Mouse (Mus musculus) telencephalon, adult 2 months (tissue): Measurements from ENCODE around the gene Aars.
"Not testable (repeated sequence)": the region's sequence is repeated elsewhere in the genome, so short reads cannot be mapped to it uniquely, and the experiment has no call there.

Source experiments
- DNase-seq: peaks from one replicate; pipeline ENCODE4 v3.0.0-alpha.2; 2011; ENCODE audit warnings: low read depth, low spot score

The Aars gene

DNA sequence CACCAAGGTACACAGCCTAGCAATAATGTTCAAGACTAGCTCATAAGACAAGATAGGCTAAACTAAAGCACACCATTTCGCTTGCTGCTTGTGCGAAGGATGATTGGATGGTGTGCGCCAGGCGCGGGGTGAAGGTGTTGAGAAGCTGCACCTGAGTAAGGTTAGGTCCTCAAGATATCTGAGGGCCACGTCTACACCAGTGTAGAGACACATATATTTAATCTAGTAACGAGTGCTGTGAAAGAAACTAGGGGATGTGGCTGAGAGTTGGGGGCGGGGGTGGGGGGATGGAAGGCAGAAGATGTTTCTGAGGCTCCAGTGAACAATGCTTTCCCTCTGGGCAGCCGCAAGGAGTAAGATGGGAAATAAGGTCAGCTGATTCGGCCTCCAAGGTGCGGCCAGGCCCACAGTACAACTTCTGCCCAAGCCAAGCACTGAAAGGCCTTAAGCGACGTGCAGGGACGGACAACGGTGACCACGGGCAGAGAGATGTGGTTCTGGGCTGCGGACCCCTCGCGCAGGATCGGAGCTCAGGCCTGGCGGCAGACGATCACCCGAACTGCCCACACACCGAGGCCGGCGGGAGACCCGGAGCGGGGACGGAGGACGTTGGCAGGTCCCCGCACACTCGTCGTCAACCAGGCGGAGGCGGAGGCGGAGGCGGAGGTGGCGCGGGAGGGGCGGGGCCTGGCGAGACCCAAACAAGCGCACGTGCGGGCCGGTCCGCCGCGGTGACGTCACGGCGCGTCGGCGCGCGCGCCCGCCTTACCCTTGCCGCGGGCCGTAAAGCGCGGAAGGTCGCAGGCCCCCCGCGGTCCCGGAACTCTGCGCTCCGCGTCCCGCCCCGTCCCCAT lies 61.1 kb downstream of the Aars start, which contains the start of gene Pdpr:
Gene Pdpr, plus strand, starts transcription at position 766 of the 854 bp plus-strand sequence.
- DNase-seq, result peak; percentile 48

GRCm38 (mm10) chr8:111094719-111095302 lies 61.9 kb downstream of the Aars start:
- DNase-seq, result not testable (repeated sequence)
